Mouse (Mus musculus) midbrain, embryonic 12.5 days (tissue): ENCODE results near the gene Ncoa5. TPM values are rescaled to one million over a fixed set of nuclear protein-coding genes. Genes with fewer than 3 reads are reported as not detected.

Source experiments
- ATAC-seq: fragments of 200-750 bp; cut with Nextera tagmentation; 2 replicates; pipeline ENCODE4 v1.8.0; 2017; ENCODE audit warnings: low read depth, moderate TSS enrichment, moderate library complexity; ENCODE audit not compliant: low FRiP score
- H3K27ac ChIP-seq: fragments of 300-500 bp; sonication (generic); replicated peaks from 2 replicates; pipeline ENCODE4 v1.5.1; 2016; ENCODE audit warnings: mild to moderate bottlenecking
- H3K27me3 ChIP-seq: fragments of 300-500 bp; sonication (generic); 2 replicates; pipeline ENCODE4 v1.6.1; 2016; ENCODE audit warnings: mild to moderate bottlenecking
- H3K36me3 ChIP-seq: fragments of 300-500 bp; sonication (generic); 2 replicates; pipeline ENCODE4 v1.6.1; 2016
- H3K4me1 ChIP-seq: fragments of 300-500 bp; sonication (generic); 2 replicates; pipeline ENCODE4 v1.6.1; 2016
- H3K4me2 ChIP-seq: fragments of 300-500 bp; sonication (generic); replicated peaks from 2 replicates; pipeline ENCODE4 v1.6.1; 2016; ENCODE audit warnings: mild to moderate bottlenecking, moderate library complexity
- H3K4me3 ChIP-seq: fragments of 300-500 bp; sonication (generic); 2 replicates; pipeline ENCODE4 v1.5.1; 2016; ENCODE audit warnings: mild to moderate bottlenecking
- H3K9ac ChIP-seq: fragments of 300-500 bp; sonication (generic); replicated peaks from 2 replicates; pipeline ENCODE4 v1.6.1; 2016; ENCODE audit warnings: mild to moderate bottlenecking, moderate library complexity
- H3K9me3 ChIP-seq: fragments of 300-500 bp; sonication (generic); 2 replicates; pipeline ENCODE4 v1.6.1; 2016; ENCODE audit warnings: mild to moderate bottlenecking
- WGBS: fragments of 180-500 bp; shearing (Covaris S2); methylation state at CpG from one replicate; pipeline ENCODE4 v1.1.7; 2016; 5-methylcytosine and 5-hydroxymethylcytosine counted together
- polyA plus RNA-seq: library from polyadenylated mRNA; unstranded; fragments of >200 nt; fragmentation: Nextera tagmentation; extraction: Ambion mirVana; gene quantifications from 2 replicates; pipeline ENCODE4 v1.2.1, GENCODE M21; 2016

Gene Ncoa5
- polyA plus RNA-seq, 1 experiment from 2014 or later: 148 TPM

- Histone ChIP-seq H3K36me3 (no peaks in the 10 kb centered on the region), H3K27ac (no peak overlapping the region), H3K4me3 (no peak overlapping the region), H3K9ac (no peak overlapping the region), H3K4me2 (no peak overlapping the region), H3K4me1 (peaks cover 3% of the 10 kb centered on the region; the same call in 1 of the 2 replicates), H3K27me3 (peaks cover 5% of the 10 kb centered on the region; the same call in 1 of the 2 replicates), H3K9me3 (no peaks in the 10 kb centered on the region)
- 58% methylated on average over 13 of the region's 13 CpGs for WGBS
- no peak for ATAC-seq
These were observed 45.9 kb downstream of the Ncoa5 start for GRCm38 (mm10) chr2:164988777-164989176.

GRCm38 (mm10) chr2:164986371-164987027, 48.2 kb downstream of the Ncoa5 start:
- Histone ChIP-seq H3K4me3 (no peak overlapping the region), H3K9me3 (no peaks in the 10 kb centered on the region), H3K4me2 (no peak overlapping the region), H3K9ac (no peak overlapping the region), H3K4me1 (peaks cover 3% of the 10 kb centered on the region; the same call in 1 of the 2 replicates), H3K27me3 (peaks cover 13% of the 10 kb centered on the region; the same call in 1 of the 2 replicates), H3K27ac (no peak overlapping the region), H3K36me3 (no peaks in the 10 kb centered on the region)
- 78% methylated on average over 14 of the region's 14 CpGs for WGBS
- ATAC-seq: no peak

- no peak for ATAC-seq
These were observed 48.7 kb downstream of the Ncoa5 start for GRCm38 (mm10) chr2:164985962-164986361.

GRCm38 (mm10) chr2:164979749-164980148, 54.9 kb downstream of the Ncoa5 start:
- H3K36me3 ChIP-seq: no peaks in the 10 kb centered on the region
- ATAC-seq: no peak
- no peak overlapping the region for H3K9ac ChIP-seq
- no peaks in the 10 kb centered on the region for H3K9me3 ChIP-seq
- 11% methylated on average over 7 of the region's 7 CpGs for WGBS
- no peak overlapping the region for H3K27ac ChIP-seq
- peaks cover 28% of the 10 kb centered on the region for H3K27me3 ChIP-seq
- no peak overlapping the region for H3K4me2 ChIP-seq
- peaks cover 7% of the 10 kb centered on the region; the same call in 1 of the 2 replicates for H3K4me1 ChIP-seq
- H3K4me3 ChIP-seq: no peak overlapping the region

More at GRCm38 (mm10) chr2:164985962-164986361, 48.7 kb downstream of the Ncoa5 start:
- Histone ChIP-seq H3K4me3 (no peak overlapping the region), H3K9me3 (no peaks in the 10 kb centered on the region), H3K4me2 (no peak overlapping the region), H3K9ac (no peak overlapping the region), H3K27me3 (peaks cover 13% of the 10 kb centered on the region; the same call in 1 of the 2 replicates), H3K27ac (no peak overlapping the region), H3K36me3 (no peaks in the 10 kb centered on the region), H3K4me1 (peaks cover 3% of the 10 kb centered on the region; the same call in 1 of the 2 replicates)
- 84% methylated on average over 6 of the region's 6 CpGs for WGBS

GRCm38 (mm10) chr2:164975611-164976010, 59.1 kb downstream of the Ncoa5 start:
- 83% methylated on average over 6 of the region's 6 CpGs for WGBS
- H3K36me3 ChIP-seq: no peaks in the 10 kb centered on the region
- peaks cover 12% of the 10 kb centered on the region for H3K4me1 ChIP-seq
- H3K27me3 ChIP-seq: peaks cover 52% of the 10 kb centered on the region
- no peaks in the 10 kb centered on the region for H3K9me3 ChIP-seq
- no peak overlapping the region for H3K27ac ChIP-seq
- ATAC-seq: no peak
- no peak overlapping the region for H3K4me3 ChIP-seq
- H3K4me2 ChIP-seq: no peak overlapping the region
- H3K9ac ChIP-seq: no peak overlapping the region

- Histone ChIP-seq H3K27ac (no peak overlapping the region), H3K9me3 (no peaks in the 10 kb centered on the region), H3K27me3 (peaks cover 75% of the 10 kb centered on the region), H3K4me2 (no peak overlapping the region), H3K4me3 (no peak overlapping the region), H3K4me1 (peaks cover 38% of the 10 kb centered on the region), H3K9ac (no peak overlapping the region), H3K36me3 (no peaks in the 10 kb centered on the region)
- 77% methylated on average over 5 of the region's 5 CpGs for WGBS
- ATAC-seq: no peak
These were observed 62.0 kb downstream of the Ncoa5 start for GRCm38 (mm10) chr2:164972646-164973045.

- peaks cover 42% of the 10 kb centered on the region for H3K4me1 ChIP-seq
- peak overlapping the region; percentile 45; the same call in 1 of the 2 replicates for H3K9ac ChIP-seq
- H3K27ac ChIP-seq: peak overlapping the region; percentile 32; the same call in 1 of the 2 replicates
These were observed 64.0 kb downstream of the Ncoa5 start for GRCm38 (mm10) chr2:164970631-164971196.

GRCm38 (mm10) chr2:164969348-164969781, 65.3 kb downstream of the Ncoa5 start:
- peak overlapping the region; percentile 57; the same call in 1 of the 2 replicates for H3K9ac ChIP-seq
- H3K36me3 ChIP-seq: no peaks in the 10 kb centered on the region
- 0 out of 2 replicates have a peak overlapping the region, but pooled peaks have one; percentile 76 for H3K27ac ChIP-seq
- peak overlapping the region; percentile 67 for H3K4me2 ChIP-seq
- H3K27me3 ChIP-seq: peaks cover 90% of the 10 kb centered on the region
- H3K9me3 ChIP-seq: no peaks in the 10 kb centered on the region
- ATAC-seq: no peak
- WGBS: 2% methylated on average over 21 of the region's 21 CpGs
- H3K4me3 ChIP-seq: peak overlapping the region; percentile 49
- peaks cover 53% of the 10 kb centered on the region for H3K4me1 ChIP-seq

More at GRCm38 (mm10) chr2:164970631-164971196, 64.0 kb downstream of the Ncoa5 start:
- ATAC-seq: peak; percentile 61
- Histone ChIP-seq H3K4me3 (peak overlapping the region; percentile 49), H3K27me3 (peaks cover 86% of the 10 kb centered on the region), H3K36me3 (no peaks in the 10 kb centered on the region), H3K4me2 (peak overlapping the region; percentile 67), H3K9me3 (no peaks in the 10 kb centered on the region)
- under 1% methylated on average over 42 of the region's 42 CpGs for WGBS

- WGBS: 0% methylated on average over 26 of the region's 29 CpGs
- peak overlapping the region; percentile 67 for H3K4me2 ChIP-seq
- peak overlapping the region; percentile 76 for H3K27ac ChIP-seq
- peak overlapping the region; percentile 57 for H3K9ac ChIP-seq
- peak overlapping the region; percentile 49 for H3K4me3 ChIP-seq
- H3K9me3 ChIP-seq: no peaks in the 10 kb centered on the region
- H3K27me3 ChIP-seq: peaks cover 86% of the 10 kb centered on the region
- peaks cover 62% of the 10 kb centered on the region for H3K4me1 ChIP-seq
- no peaks in the 10 kb centered on the region for H3K36me3 ChIP-seq
- peak; percentile 48; the same call in 1 of the 2 replicates for ATAC-seq
These were observed 66.2 kb downstream of the Ncoa5 start for GRCm38 (mm10) chr2:164968451-164968851.

- H3K4me3 ChIP-seq: peak overlapping the region; percentile 49
- peak overlapping the region; percentile 57 for H3K9ac ChIP-seq
- H3K27ac ChIP-seq: peak overlapping the region; percentile 76
- H3K4me2 ChIP-seq: peak overlapping the region; percentile 67
- peak; percentile 11; the same call in 1 of the 2 replicates for ATAC-seq
- no peaks in the 10 kb centered on the region for H3K36me3 ChIP-seq
- H3K27me3 ChIP-seq: peaks cover 84% of the 10 kb centered on the region
- no peaks in the 10 kb centered on the region for H3K9me3 ChIP-seq
- peaks cover 65% of the 10 kb centered on the region for H3K4me1 ChIP-seq
- WGBS: under 1% methylated on average over 56 of the region's 65 CpGs
These were observed 66.8 kb downstream of the Ncoa5 start for GRCm38 (mm10) chr2:164967761-164968440.

- WGBS: 6% methylated on average over 6 of the region's 6 CpGs
- peak overlapping the region; percentile 49; the same call in 1 of the 2 replicates for H3K4me3 ChIP-seq
These were observed 67.5 kb downstream of the Ncoa5 start for GRCm38 (mm10) chr2:164967193-164967592.

More at GRCm38 (mm10) chr2:164967193-164967592, 67.5 kb downstream of the Ncoa5 start:
- H3K4me1 ChIP-seq: peaks cover 65% of the 10 kb centered on the region
- H3K9me3 ChIP-seq: no peaks in the 10 kb centered on the region
- H3K27ac ChIP-seq: 0 out of 2 replicates have a peak overlapping the region, but pooled peaks have one; percentile 76
- no peak overlapping the region for H3K9ac ChIP-seq
- ATAC-seq: no peak
- H3K27me3 ChIP-seq: peaks cover 77% of the 10 kb centered on the region
- H3K36me3 ChIP-seq: no peaks in the 10 kb centered on the region
- no peak overlapping the region for H3K4me2 ChIP-seq
